Mouse (Mus musculus) megakaryocyte progenitor cell, adult 5-6 weeks (primary cell): ENCODE data around the gene Rnf26. TPM values are rescaled to one million over a fixed set of nuclear protein-coding genes. Genes with fewer than 3 reads are reported as not detected.
A peak's percentile ranks its signal among the peaks of the same experiment; 100 is the strongest.
"Not testable (repeated sequence)": the region's sequence is repeated elsewhere in the genome, so short reads cannot be mapped to it uniquely, and the experiment has no call there.

Experiments
- ATAC-seq: replicated peaks from 2 replicates; pipeline ENCODE4 v1.8.0; 2016; ENCODE audit warnings: mild to moderate bottlenecking, moderate TSS enrichment, inconsistent platforms; ENCODE audit not compliant: poor library complexity
- total RNA-seq, 2 experiments: library from RNA; stranded (forward) in 1 of 2; stranded (reverse) in 1 of 2; fragments of 157-497, 149-512 nt in 1 of 2; fragments of 200-1000 nt in 1 of 2; gene quantifications; 2 replicates each; pipeline versions ENCODE4 v1.2.3 to v1.2.4; 2015 to 2017

Rnf26 gene
- total RNA-seq, 2 experiments from 2014 or later = 21.2 to 47.7 TPM

DNA sequence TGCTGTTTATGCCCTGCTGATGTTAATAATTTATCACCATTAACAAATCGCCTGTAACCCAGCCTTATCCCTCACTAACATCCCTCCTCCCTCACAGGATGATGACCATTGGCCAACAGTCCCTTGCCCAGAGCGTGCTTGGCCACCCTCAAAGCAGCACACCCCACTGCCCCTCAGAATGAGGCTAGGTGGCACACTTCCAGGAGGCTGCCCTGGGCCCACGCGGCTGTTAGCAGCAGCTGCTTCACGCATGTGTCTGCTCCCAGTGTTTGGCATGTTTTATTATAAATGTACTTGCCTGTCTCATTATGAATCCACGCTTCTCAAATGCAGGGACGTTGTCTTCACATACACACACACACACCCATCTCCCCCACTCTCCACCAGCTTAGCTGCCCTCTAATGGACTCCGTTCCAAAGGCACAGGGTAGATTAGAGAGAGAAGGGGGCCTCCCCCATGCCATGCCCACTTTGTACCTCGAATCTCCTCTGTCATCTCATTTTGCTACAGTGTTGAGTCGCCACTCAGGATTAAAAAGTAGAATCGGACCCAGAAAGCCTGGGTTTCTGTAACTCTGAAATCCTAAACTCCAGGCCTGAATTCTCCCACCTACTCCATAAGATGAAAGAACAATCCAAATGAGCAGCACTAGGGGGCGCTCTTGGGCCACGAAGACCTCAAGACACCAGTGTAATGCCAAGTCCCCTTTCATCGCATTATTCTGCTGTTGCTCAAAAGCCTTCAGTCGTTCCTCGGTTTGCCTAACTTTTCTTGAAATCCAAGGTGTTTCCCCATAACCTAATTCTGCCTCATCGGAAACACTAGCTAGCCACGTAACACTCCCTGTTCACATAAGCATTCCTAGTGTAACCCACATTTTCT lies 12.5 kb upstream of the Rnf26 start:
- ATAC-seq = peak; percentile 77

DNA sequence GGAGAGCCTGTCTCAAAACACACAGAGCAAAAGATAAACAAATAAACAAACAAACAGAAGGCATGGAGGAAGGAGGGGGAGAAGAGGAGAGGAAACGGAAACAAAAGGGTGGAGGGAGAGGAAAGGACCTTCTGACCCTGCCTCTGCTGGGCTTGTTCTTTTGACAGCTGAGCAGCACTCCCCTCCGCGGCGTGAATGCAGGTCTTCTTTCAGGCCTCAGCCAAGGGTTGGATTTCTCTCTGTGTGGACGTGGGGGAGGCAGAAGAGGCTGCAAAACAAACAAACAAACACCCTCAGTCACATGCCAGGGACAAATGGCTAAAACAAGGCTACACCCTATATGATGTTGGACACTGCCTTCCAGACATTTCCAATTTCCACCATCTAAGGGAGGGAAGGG lies 11.7 kb upstream of the Rnf26 start:
- ATAC-seq = no peak

DNA sequence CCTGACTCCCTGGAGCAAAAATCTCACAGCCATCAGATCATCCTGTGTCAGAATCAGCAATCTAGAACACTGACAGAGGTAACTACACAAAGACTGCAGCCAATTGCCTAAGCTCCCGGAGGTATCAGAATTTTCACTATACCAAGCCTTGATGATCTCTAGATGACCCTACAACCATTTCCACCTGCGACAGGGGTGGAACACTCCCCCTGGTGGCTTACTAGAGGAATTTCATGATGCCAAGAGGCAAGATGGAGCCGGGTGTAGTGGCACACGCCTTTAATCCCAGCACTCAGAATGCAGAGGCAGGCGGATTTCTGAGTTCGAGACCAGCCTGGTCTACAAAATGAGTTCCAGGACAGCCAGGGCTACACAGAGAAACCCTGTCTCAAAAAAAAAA lies 11.0 kb upstream of the Rnf26 start:
- ATAC-seq = peak; percentile 60

- ATAC-seq = no peak
These were observed 6.7 kb upstream of the Rnf26 start for GRCm38 (mm10) chr9:44119948-44120465.

GRCm38 (mm10) chr9:44119011-44119410 lies 5.7 kb upstream of the Rnf26 start:
- peak; percentile 75 for ATAC-seq

DNA sequence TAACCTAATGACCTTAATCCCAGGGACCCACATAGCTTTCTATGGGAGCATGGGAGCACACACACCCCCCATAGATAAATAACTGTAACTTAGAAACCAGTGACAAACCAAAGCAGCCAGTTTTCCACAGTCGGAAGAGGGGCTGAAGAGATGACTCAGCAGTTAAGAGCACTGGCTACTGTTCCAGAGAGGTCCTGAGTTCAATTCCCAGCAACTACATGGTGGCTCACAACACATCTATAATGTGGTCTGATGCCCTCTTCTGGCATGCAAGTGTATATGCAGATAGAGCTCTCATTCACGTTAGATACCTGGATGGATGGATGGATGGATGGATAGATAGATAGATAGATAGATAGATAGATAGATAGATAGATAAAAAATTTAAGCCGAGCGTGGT lies 2.9 kb upstream of the Rnf26 start:
- ATAC-seq = no peak

DNA sequence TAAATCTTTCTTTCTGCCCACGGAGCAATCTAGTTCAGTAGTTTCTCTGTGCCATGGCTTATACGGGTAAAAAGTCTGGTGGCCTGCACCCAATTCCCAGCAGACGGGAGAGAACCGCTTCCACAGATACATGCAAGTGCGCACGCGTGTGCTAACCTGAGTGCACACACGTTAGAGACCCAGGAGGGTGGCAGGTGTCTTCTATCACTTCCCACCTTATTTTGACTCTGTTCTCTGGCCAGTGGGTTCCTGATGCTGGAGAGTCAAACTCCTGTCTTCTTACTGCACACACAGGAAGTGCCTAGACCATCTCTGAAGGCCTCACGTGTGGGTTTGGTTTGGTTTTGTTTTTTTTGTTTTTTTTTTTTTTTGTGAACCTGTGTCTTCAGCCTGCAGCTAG lies 2.3 kb upstream of the Rnf26 start:
- ATAC-seq = no peak

DNA sequence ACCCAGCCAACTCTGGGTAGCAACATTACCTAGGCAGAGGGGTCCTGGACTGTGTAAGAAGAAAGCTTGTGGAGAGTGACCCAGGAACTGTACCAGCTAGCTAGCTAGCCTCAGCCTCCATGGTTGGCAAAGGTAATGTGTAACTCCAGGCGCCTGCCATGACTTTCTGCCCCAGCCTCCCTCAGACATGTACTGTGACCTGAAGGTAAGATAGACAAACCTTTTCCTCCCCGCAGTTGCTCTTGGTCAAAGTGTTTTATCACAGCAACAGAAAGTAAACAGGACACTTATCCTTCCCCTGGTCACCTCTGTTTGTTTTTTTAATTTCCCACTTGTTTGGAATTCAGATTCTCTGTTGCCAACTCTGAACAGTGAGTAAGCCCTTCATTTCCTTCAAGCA lies 1.1 kb upstream of the Rnf26 start:
- ATAC-seq = no peak

GRCm38 (mm10) chr9:44111909-44112308 lies 1.4 kb downstream of the Rnf26 start:
- not testable (repeated sequence) for ATAC-seq

DNA sequence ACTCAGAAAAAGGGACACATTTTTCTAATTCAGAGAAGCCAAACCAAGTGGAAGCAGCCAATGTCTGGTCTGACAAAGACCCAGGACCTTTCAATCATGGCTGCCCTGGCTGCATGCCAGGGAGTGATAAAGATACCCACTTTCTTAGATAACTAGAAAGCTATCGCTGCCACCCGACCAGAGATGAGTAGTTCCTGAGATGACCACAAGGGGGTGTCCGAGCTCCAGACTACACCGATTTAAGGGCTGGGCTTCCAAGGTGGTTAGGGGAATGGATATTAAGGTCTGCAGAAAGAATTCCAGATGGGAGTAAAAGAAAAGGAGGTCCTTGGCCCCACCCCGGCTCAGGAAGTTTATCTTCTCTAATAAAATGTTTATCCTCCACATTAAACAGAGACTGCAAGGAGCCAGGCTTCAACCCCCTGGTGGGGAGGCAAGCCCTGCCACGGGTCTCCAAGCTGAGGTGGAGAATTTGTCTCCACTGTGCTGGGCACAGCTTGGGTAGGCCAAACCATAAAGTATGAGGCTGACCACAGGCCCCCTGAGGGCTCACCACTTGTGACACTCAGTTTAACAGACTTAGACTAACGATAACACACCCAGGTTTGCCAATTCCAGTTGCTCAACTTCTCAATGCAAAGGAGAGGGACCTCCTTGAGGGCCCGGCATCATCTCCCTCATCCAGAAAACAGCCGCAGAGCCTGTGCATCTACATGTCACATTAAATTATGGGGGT lies 3.8 kb downstream of the Rnf26 start:
- ATAC-seq = peak; percentile 26; the same call in 1 of the 2 replicates

GRCm38 (mm10) chr9:44108269-44109055 lies 4.9 kb downstream of the Rnf26 start:
- ATAC-seq = no peak

DNA sequence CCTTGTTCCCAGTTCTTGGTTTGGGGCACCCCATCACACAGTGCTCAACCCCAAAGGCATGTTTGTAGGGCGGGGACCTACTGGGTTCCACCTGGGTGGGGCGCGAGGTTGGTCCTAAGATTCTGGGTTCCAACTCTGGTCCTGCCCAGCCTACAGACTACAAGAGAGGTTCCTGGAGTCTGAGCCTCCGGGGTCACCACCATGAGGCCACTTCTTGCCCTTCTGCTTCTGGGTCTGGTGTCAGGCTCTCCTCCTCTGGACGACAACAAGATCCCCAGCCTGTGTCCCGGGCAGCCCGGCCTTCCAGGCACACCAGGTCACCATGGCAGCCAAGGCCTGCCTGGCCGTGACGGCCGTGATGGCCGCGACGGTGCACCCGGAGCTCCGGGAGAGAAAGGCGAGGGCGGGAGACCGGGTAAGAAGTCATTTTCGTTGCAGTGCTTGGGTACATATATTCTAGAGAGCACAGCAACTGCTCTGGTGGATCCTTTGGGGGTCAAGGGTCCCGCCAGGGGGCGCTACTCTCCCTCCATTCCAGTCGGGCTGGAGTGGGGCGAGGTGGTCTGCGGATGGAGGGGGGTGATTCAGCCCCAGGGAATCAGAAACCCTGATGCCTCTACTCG lies 5.6 kb downstream of the Rnf26 start:
- ATAC-seq = no peak

GRCm38 (mm10) chr9:44107110-44107509 lies 6.2 kb downstream of the Rnf26 start, which contains the start of gene C1qtnf5:
Gene C1qtnf5 (plus strand): TSS chr9:44107245.
- no peak for ATAC-seq

GRCm38 (mm10) chr9:44106596-44106995 lies 6.7 kb downstream of the Rnf26 start:
- no peak for ATAC-seq

DNA sequence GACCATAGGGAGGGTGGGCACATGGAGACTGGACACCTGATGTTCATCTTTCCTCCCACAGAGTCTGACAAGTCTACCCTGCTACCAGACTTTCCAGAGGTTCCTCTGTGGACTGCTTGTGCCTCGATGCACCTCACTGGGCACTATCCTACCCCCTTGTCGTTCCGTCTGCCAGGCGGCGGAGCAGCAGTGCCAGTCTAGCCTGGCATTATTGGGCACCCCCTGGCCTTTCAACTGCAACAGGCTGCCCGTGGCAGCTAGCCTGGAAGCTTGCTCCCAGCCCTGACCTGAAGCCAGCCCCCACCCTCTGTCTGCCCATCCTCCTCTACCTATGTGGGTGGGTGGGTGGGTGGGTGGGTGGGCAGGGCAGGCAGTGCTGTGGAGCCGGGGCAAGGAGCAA lies 7.1 kb downstream of the Rnf26 start:
- no peak for ATAC-seq

DNA sequence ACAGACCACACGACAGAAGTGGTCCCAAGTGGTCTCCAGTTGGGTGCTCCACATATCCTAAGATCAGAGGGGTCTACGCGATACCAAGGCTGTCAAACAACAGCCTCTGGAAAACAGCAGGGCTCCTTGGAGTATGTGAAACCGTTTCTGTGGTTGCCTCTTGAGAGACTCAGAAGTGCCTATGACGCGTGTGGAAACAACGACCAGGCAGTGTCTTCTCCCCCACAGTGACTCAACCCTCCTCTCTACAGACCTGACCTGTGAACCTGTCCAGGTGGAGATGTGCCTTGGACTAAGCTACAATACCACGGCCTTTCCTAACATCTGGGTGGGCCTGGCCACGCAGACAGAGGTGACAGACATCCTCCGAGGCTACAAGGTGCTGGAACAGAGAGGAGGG lies 7.5 kb downstream of the Rnf26 start:
- no peak for ATAC-seq

DNA sequence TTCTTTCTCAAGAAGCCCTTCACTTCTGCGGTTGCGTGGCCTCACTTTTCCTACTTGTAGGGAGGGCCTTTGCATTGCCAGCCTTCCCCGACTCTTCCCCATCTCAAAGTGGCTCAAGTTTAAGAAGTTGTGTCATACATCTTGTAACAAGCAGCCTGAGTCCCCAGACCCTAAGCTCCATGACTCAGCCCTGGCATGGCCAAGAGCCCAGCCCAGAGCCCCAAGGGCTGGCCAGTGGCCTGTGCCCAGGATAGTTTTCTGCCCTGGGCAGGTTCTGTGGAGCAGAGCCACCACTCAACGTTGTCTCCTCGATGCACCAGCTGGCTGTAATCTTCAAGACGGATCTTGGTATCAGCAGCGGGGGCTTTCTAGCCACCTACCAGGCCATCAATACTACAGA lies 8.4 kb downstream of the Rnf26 start:
- peak; percentile 23; the same call in 1 of the 2 replicates for ATAC-seq

DNA sequence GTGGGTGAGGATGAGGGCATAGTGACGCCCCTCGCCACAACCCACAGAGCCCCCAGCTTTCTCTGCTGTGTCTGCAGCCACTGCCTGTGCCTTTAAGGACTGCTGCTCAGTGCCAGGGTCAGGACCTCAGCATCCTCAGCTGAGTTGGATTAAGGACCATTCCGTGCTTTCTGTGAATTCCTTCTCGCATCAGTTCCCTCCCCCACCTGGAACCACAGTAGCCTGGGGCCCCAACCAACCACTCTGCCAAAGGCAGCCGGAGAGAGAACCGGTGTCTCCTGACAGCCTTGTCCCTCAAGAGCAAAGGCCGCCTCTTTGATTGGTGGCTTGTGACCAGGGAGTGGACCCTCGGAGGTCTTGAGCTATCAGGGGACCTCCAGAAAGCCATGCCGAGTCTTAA lies 11.8 kb downstream of the Rnf26 start, which contains the start of gene Mfrp:
Gene Mfrp (plus strand): TSS at position 240 of the 400 bp plus-strand sequence.
- no peak for ATAC-seq

- ATAC-seq = no peak
These were observed 16.8 kb downstream of the Rnf26 start for GRCm38 (mm10) chr9:44096536-44096935.

DNA sequence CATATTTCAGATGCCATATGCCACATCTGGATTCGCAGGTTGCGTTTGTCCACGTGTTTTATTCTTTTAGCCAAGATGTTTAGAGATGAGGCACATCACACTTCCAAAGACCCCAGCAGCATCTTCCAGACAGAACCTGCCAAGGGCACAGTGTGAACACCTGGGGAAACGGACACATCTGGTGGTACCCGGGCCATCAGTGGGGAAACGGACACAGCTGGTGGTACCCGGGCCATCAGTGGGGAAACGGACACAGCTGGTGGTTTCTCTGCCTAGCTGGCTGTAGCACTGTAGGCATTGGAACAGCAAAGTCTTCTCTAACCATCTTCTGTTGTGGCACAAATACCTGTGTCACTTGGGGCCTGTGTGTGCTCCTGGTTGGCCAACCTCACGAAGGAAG lies 17.5 kb downstream of the Rnf26 start:
- no peak for ATAC-seq
